Mouse (Mus musculus): ENCODE data around the gene Klhl41. TPM values are rescaled to one million over a fixed set of nuclear protein-coding genes. Genes with fewer than 3 reads are reported as not detected.

The Klhl41 gene
- polyA plus RNA-seq, 1 experiment from 2014 or later, result 3.0 TPM

DNA sequence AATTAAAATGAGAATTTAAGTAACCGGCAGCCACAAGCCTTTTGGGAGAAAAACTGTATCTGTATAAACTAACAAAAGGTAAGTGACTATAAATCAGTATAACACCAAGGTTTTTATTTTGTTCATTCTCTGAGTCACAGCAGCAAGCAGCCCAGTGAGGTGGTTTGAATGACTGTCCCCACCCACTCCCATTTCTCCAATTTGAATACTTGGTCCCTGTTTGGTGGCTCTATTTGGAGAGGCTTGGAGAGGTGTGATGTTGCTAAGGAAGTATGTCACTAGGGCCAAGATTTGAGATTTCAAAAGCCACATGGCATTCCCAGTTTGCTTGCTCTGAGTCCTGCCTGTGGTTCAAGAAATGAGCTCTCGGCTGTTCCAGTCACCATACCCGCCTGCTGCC is 20.3 kb downstream of the Klhl41 start:
- no peak for ATAC-seq (ENCODE audit: low FRiP score, low read depth)
- no peak overlapping the region for H3K9ac ChIP-seq
- no peaks in the 10 kb centered on the region for H3K4me1 ChIP-seq
- no peak overlapping the region for H3K27ac ChIP-seq
- no peak overlapping the region for H3K4me2 ChIP-seq (replicated peaks)
- H3K36me3 ChIP-seq, result peaks cover 66% of the 10 kb centered on the region
- no peak overlapping the region for H3K4me3 ChIP-seq
- whole genome bisulfite sequencing, result 95% methylated on average over 3 of the region's 3 CpGs
- H3K9me3 ChIP-seq, result no peaks in the 10 kb centered on the region
- no peaks in the 10 kb centered on the region for H3K27me3 ChIP-seq (replicated peaks)

GRCm38 (mm10) chr2:69690843-69691242 is 20.9 kb downstream of the Klhl41 start:
- H3K27ac ChIP-seq, result no peak overlapping the region
- 93% methylated on average over 6 of the region's 6 CpGs for WGBS
- no peak for ATAC-seq (ENCODE audit: low FRiP score, low read depth)
- no peak overlapping the region for H3K4me3 ChIP-seq
- no peak overlapping the region for H3K4me2 ChIP-seq (replicated peaks)
- H3K4me1 ChIP-seq, result no peaks in the 10 kb centered on the region
- H3K9me3 ChIP-seq, result no peaks in the 10 kb centered on the region
- H3K9ac ChIP-seq, result no peak overlapping the region
- no peaks in the 10 kb centered on the region for H3K27me3 ChIP-seq (replicated peaks)
- H3K36me3 ChIP-seq, result peaks cover 62% of the 10 kb centered on the region

DNA sequence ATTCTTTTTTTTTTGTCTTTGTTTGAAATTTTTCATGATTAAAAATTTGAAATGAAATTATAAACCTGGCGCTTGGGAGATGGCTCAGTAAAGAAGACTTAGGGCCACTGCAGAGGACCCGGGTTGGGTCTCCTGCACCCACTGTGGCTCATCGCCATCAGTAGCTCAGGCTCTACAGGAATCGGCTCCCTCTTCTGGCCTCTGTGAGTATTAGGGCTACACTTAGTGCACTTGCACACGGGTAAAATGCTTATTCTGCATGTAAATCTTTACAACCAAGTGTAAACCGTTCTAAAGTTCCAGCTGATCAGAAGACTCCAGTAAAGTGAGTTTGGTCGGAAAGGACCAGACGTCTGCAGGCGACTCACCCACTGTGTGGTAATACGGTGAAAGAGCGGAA is 23.6 kb downstream of the Klhl41 start:
- no peak overlapping the region for H3K27ac ChIP-seq
- H3K4me1 ChIP-seq, result no peaks in the 10 kb centered on the region
- H3K27me3 ChIP-seq (replicated peaks), result no peaks in the 10 kb centered on the region
- H3K4me2 ChIP-seq (replicated peaks), result no peak overlapping the region
- H3K4me3 ChIP-seq, result no peak overlapping the region
- ATAC-seq (ENCODE audit: low FRiP score, low read depth), result no peak
- 91% methylated on average over 11 of the region's 11 CpGs for WGBS
- peaks cover 57% of the 10 kb centered on the region for H3K36me3 ChIP-seq
- H3K9ac ChIP-seq, result no peak overlapping the region
- H3K9me3 ChIP-seq, result no peaks in the 10 kb centered on the region

DNA sequence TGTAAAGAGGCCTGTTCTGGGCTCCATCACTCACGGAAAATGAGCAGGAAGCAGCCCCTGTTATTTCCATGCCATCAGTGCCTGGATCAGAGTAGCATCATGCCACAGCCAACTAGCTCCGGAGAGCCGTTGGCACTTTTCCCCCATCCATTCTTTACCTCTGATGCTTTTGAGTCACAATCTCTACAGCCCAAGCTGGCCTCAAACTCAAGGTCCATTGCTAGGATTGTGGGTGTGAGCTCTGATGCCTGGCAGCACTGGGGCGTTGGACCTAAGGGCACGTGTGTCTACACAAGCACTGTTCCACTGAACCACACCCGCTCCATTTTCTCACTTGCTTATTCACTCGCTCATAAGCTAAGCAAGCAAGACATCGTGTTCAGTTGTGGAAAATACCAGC is 30.5 kb downstream of the Klhl41 start:
- Histone ChIP-seq H3K36me3 (peaks cover 52% of the 10 kb centered on the region), H3K4me2 (replicated peaks) (no peak overlapping the region), H3K9me3 (no peaks in the 10 kb centered on the region), H3K4me3 (no peak overlapping the region), H3K27me3 (replicated peaks) (no peaks in the 10 kb centered on the region), H3K9ac (no peak overlapping the region), H3K4me1 (no peaks in the 10 kb centered on the region), H3K27ac (no peak overlapping the region)
- 97% methylated on average over 8 of the region's 8 CpGs for WGBS
- no peak for ATAC-seq (ENCODE audit: low FRiP score, low read depth)

- peaks cover 7% of the 10 kb centered on the region for H3K36me3 ChIP-seq
- ATAC-seq (ENCODE audit: low FRiP score, low read depth), result no peak
- WGBS, result 90% methylated on average over 14 of the region's 14 CpGs
- H3K9me3 ChIP-seq, result no peaks in the 10 kb centered on the region
- H3K27ac ChIP-seq, result no peak overlapping the region
- no peak overlapping the region for H3K9ac ChIP-seq
- no peaks in the 10 kb centered on the region for H3K27me3 ChIP-seq (replicated peaks)
- no peak overlapping the region for H3K4me3 ChIP-seq
- no peaks in the 10 kb centered on the region for H3K4me1 ChIP-seq
- H3K4me2 ChIP-seq (replicated peaks), result no peak overlapping the region
Observed at GRCm38 (mm10) chr2:69712171-69712570, 42.3 kb downstream of the Klhl41 start.

GRCm38 (mm10) chr2:69712981-69713625 is 43.2 kb downstream of the Klhl41 start, which contains the start of gene Fastkd1:
Gene Fastkd1 (minus strand): TSS chr2:69713516.
- H3K4me2 ChIP-seq (replicated peaks), result peak within 1 kb of the TSS; percentile 80
- no peaks in the 10 kb centered on the region for H3K27me3 ChIP-seq (replicated peaks)
- H3K27ac ChIP-seq, result no peak within 1 kb of the TSS
- no peaks in the 10 kb centered on the region for H3K4me1 ChIP-seq
- no peaks in the 10 kb centered on the region for H3K9me3 ChIP-seq
- H3K9ac ChIP-seq, result peak within 1 kb of the TSS; percentile 66
- peak within 1 kb of the TSS; percentile 65 for H3K4me3 ChIP-seq
- ATAC-seq (ENCODE audit: low FRiP score, low read depth), result peak; percentile 100
- under 1% methylated on average over 39 of the region's 39 CpGs for WGBS
- H3K36me3 ChIP-seq, result peaks cover 7% of the 10 kb centered on the region

DNA sequence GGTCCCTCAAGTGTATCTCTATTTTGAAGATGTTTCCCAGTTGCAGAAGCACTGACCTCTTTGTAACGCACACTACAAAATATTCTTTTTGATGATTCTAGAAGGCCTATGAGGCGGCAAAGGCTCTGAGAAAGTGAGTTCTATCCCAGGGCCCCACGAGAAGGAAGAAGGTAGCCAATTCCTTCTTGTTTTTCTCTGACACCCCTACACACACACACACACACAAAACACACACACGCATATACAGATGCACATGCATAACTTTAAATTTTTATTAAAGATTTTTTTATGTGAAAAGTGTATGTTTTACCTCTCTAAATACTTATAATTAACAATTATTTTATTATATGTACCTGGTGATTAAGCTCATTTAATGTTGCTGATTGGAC is 43.7 kb downstream of the Klhl41 start:
- peak; percentile 49; the same call in 1 of the 2 replicates for ATAC-seq (ENCODE audit: low FRiP score, low read depth)
- 32% methylated on average over 4 of the region's 4 CpGs for WGBS
- Histone ChIP-seq H3K27ac (no peak overlapping the region), H3K4me3 (peak overlapping the region; percentile 65; the same call in 1 of the 2 replicates), H3K9ac (no peak overlapping the region), H3K4me1 (no peaks in the 10 kb centered on the region), H3K4me2 (replicated peaks) (peak overlapping the region; percentile 80), H3K9me3 (no peaks in the 10 kb centered on the region), H3K36me3 (peaks cover 7% of the 10 kb centered on the region; the same call in 1 of the 2 replicates), H3K27me3 (replicated peaks) (no peaks in the 10 kb centered on the region)

DNA sequence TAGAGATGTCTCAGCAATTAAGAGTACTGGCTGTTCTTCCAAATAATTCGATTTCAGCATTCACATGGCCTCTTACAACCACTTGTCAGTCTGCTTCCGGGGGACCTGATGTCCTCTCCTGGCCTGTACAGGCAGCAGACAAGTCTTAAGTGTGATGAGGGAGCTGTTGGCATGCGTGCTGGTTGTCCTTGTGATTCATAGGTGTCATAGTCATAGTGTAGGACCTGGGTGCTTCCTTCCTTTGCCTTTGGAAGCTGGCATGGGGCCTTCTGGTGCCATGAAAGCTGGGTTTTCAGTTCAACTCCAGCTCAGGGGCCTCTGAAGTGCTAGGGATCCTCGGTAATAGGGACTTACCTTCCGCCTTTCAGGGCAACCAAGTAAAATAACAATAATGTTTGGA is 44.2 kb downstream of the Klhl41 start:
- H3K27ac ChIP-seq, result no peak overlapping the region
- no peak overlapping the region for H3K9ac ChIP-seq
- no peak overlapping the region for H3K4me2 ChIP-seq (replicated peaks)
- no peak for ATAC-seq (ENCODE audit: low FRiP score, low read depth)
- H3K9me3 ChIP-seq, result no peaks in the 10 kb centered on the region
- no peaks in the 10 kb centered on the region for H3K4me1 ChIP-seq
- 86% methylated on average over 5 of the region's 5 CpGs for WGBS
- H3K36me3 ChIP-seq, result peaks cover 7% of the 10 kb centered on the region; the same call in 1 of the 2 replicates
- H3K4me3 ChIP-seq, result no peak overlapping the region
- H3K27me3 ChIP-seq (replicated peaks), result no peaks in the 10 kb centered on the region

DNA sequence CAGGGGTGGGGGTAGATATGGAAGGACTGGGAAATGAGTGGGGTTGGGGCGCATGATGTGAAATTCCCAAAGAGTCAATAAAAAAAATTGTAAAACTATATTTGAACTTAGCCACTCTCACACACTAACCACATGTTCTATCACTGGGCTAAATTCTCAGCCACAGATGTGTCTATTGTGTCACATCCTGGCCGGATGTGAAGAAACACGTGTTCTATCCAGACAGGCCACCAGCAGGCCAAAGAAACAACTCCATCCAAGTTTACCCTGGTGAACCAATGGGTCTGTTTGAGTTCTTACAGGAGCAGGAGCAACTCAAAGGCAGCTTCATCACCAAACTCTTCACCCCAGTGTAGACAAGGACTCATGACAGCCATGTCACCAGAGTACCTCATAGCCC is 46.6 kb downstream of the Klhl41 start:
- Histone ChIP-seq H3K27ac (no peak overlapping the region), H3K9ac (no peak overlapping the region), H3K36me3 (no peaks in the 10 kb centered on the region), H3K27me3 (replicated peaks) (no peaks in the 10 kb centered on the region; the same call in 1 of the 2 replicates), H3K9me3 (no peaks in the 10 kb centered on the region), H3K4me3 (no peak overlapping the region), H3K4me2 (replicated peaks) (no peak overlapping the region), H3K4me1 (no peaks in the 10 kb centered on the region)
- WGBS, result 74% methylated on average over 3 of the region's 3 CpGs
- ATAC-seq (ENCODE audit: low FRiP score, low read depth), result no peak

DNA sequence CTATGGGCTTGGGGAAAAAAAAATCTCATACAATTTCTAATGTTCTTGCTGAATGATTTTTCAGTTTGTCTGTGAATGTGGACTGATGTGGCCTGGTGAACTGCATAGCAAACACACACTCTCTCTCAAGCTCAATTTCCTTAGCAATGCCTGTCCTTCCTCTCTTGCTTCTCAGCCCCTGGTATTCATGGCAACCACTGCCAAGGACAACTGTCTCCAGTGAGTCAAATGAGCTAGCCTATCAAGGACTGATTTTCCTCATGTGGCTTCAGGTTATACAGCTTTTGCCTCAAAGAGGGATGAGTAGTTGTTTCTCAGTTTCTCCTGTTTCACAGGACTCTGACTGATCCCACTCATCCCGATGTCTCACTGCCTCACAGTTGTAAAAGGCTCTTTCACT is 49.2 kb downstream of the Klhl41 start:
- no peak for ATAC-seq (ENCODE audit: low FRiP score, low read depth)
- Histone ChIP-seq H3K4me3 (no peak overlapping the region), H3K27me3 (replicated peaks) (no peaks in the 10 kb centered on the region; the same call in 1 of the 2 replicates), H3K4me1 (peaks cover 5% of the 10 kb centered on the region), H3K4me2 (replicated peaks) (no peak overlapping the region), H3K27ac (no peak overlapping the region), H3K36me3 (no peaks in the 10 kb centered on the region), H3K9ac (no peak overlapping the region), H3K9me3 (no peaks in the 10 kb centered on the region)
- WGBS, result 83% methylated on average over 1 of the region's 1 CpGs

DNA sequence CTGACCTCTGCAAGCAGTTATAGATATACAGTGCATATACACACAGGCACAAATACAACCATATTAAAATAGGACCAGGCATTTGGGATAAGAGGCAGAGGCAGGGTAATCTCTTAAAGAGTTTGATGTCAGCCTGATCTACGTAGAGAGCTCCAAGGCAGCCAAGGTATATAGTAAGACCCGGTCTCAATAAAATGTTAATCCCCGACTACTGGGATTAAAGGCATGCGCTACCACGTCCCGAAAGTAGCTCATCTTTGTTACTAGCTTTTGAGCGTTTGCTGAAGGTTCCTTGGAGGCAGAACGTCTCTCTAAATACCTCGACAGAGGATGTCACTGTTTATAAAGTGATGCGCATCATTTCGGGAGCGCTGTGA is 52.3 kb downstream of the Klhl41 start, which contains the start of gene Ppig:
Gene Ppig (plus strand): TSS at position 273 of the 377 bp plus-strand sequence.
- peaks cover 9% of the 10 kb centered on the region for H3K4me1 ChIP-seq
- no peaks in the 10 kb centered on the region for H3K36me3 ChIP-seq
- peak within 1 kb of the TSS; percentile 80 for H3K4me2 ChIP-seq (replicated peaks)
- peak within 1 kb of the TSS; percentile 32; the same call in 1 of the 2 replicates for H3K27ac ChIP-seq
- H3K27me3 ChIP-seq (replicated peaks), result no peaks in the 10 kb centered on the region; the same call in 1 of the 2 replicates
- peak; percentile 34; the same call in 1 of the 2 replicates for ATAC-seq (ENCODE audit: low FRiP score, low read depth)
- peak within 1 kb of the TSS; percentile 73 for H3K9ac ChIP-seq
- peak within 1 kb of the TSS; percentile 96 for H3K4me3 ChIP-seq
- no peaks in the 10 kb centered on the region for H3K9me3 ChIP-seq
- WGBS, result 6% methylated on average over 12 of the region's 12 CpGs

DNA sequence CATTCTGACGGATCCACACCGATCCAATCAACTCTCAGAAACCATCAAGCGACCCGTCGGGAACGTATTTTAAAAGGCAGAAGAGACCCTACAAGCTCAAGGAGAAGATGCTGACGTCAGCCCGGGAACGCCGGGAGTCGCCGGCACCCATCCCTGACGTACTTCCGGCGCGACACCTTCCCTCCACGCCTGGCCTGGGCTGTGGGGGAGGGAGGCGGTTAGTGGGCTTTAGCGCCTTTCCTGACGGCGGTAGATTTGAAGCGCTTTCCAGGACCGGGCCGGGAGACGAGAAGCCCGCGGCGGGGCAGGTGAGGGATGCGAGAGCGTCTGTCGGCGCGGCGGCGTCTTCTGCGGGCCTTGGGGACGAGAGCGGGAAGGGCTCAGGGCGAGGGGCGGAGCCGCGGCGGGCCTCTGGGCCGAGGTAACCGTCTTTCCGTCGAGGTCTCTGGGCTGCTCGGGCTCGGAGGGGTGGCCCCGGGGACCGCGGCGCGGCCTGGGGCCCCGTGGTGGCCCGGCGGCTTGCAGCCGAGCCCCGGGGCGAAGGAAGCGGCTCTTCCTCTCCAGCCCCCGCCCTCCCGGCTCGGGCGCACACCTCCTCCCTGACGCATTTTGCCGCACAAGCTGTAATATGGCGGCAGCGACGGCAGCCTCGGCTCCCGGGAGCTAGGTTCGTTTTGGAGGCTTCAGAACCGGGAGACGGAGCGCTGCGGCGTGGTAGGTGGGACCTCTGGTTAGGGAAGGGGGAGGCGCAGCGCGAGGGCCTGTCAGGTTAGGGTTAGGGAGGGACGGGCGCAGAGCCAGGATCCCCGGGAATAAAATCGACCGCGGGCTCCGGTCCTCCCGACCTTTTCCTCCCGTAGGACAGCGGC is 53.0 kb downstream of the Klhl41 start:
- Histone ChIP-seq H3K27me3 (replicated peaks) (no peaks in the 10 kb centered on the region; the same call in 1 of the 2 replicates), H3K27ac (peak overlapping the region; percentile 32; the same call in 1 of the 2 replicates), H3K4me1 (peaks cover 9% of the 10 kb centered on the region), H3K4me2 (replicated peaks) (peak overlapping the region; percentile 80), H3K9me3 (no peaks in the 10 kb centered on the region), H3K36me3 (no peaks in the 10 kb centered on the region), H3K9ac (peak overlapping the region; percentile 73), H3K4me3 (peak overlapping the region; percentile 96)
- peak; percentile 98 for ATAC-seq (ENCODE audit: low FRiP score, low read depth)
- WGBS, result under 1% methylated on average over 91 of the region's 91 CpGs
